Mouse (Mus musculus) midbrain, embryonic 14.5 days (tissue): ENCODE results near the gene Rpl3. TPM values are rescaled to one million over a fixed set of nuclear protein-coding genes. Genes with fewer than 3 reads are reported as not detected.
"Not testable (repeated sequence)": the region's sequence is repeated elsewhere in the genome, so short reads cannot be mapped to it uniquely, and the experiment has no call there.

ENCODE experiments used
- ATAC-seq: fragments of 200-750 bp; cut with Nextera tagmentation; 2 replicates; pipeline ENCODE4 v1.8.0; 2017; ENCODE audit warnings: moderate number of reproducible peaks, moderate library complexity; ENCODE audit not compliant: low FRiP score, low TSS enrichment
- DNase-seq: peaks from one replicate; pipeline ENCODE4 v3.0.0-alpha.2; 2015
- H3K27ac ChIP-seq: fragments of 300-500 bp; sonication (generic); replicated peaks from 2 replicates; pipeline ENCODE4 v1.5.1; 2014; ENCODE audit warnings: mild to moderate bottlenecking, low read depth, low read length, moderate library complexity
- H3K27me3 ChIP-seq: fragments of 300-500 bp; sonication (generic); 2 replicates; pipeline ENCODE4 v1.6.1; 2014; ENCODE audit warnings: low read length, control low read depth, mixed read lengths; ENCODE audit not compliant: control insufficient read depth, insufficient read depth
- H3K36me3 ChIP-seq: fragments of 300-500 bp; sonication (generic); 2 replicates; pipeline ENCODE4 v1.6.1; 2014; ENCODE audit warnings: low read length, control low read depth; ENCODE audit not compliant: control insufficient read depth, insufficient read depth
- H3K4me1 ChIP-seq: fragments of 300-500 bp; sonication (generic); 2 replicates; pipeline ENCODE4 v1.6.1; 2014; ENCODE audit warnings: mild to moderate bottlenecking, antibody characterized with exemption, low read length, control low read depth; ENCODE audit not compliant: control insufficient read depth, insufficient read depth
- H3K4me2 ChIP-seq: fragments of 300-500 bp; sonication (generic); 2 replicates; pipeline ENCODE4 v1.6.1; 2014; ENCODE audit warnings: mild to moderate bottlenecking, low read length, moderate library complexity
- H3K4me3 ChIP-seq: fragments of 300-500 bp; sonication (generic); replicated peaks from 2 replicates; pipeline ENCODE4 v1.5.1; 2014; ENCODE audit warnings: low read depth, low read length
- H3K9ac ChIP-seq: fragments of 300-500 bp; sonication (generic); replicated peaks from 2 replicates; pipeline ENCODE4 v1.6.1; 2014; ENCODE audit warnings: mild to moderate bottlenecking, low read length, moderate library complexity
- H3K9me3 ChIP-seq: fragments of 300-500 bp; sonication (generic); 2 replicates; pipeline ENCODE4 v1.6.1; 2016; ENCODE audit warnings: low read length, control low read depth, mixed read lengths; ENCODE audit not compliant: control insufficient read depth
- WGBS: fragments of 180-500 bp; shearing (Covaris S2); extraction: QIAGEN DNeasy Blood & Tissue Kit; methylation state at CpG from one replicate; pipeline ENCODE4 v1.1.7; 2014; 5-methylcytosine and 5-hydroxymethylcytosine counted together
- polyA plus RNA-seq: library from polyadenylated mRNA; unstranded; fragments of >200 nt; fragmentation: Nextera tagmentation; extraction: Ambion mirVana; gene quantifications from 2 replicates; pipeline ENCODE4 v1.2.1, GENCODE M21; 2014

The Rpl3 gene
- polyA plus RNA-seq, 1 experiment from 2014 or later: 724 TPM

DNA sequence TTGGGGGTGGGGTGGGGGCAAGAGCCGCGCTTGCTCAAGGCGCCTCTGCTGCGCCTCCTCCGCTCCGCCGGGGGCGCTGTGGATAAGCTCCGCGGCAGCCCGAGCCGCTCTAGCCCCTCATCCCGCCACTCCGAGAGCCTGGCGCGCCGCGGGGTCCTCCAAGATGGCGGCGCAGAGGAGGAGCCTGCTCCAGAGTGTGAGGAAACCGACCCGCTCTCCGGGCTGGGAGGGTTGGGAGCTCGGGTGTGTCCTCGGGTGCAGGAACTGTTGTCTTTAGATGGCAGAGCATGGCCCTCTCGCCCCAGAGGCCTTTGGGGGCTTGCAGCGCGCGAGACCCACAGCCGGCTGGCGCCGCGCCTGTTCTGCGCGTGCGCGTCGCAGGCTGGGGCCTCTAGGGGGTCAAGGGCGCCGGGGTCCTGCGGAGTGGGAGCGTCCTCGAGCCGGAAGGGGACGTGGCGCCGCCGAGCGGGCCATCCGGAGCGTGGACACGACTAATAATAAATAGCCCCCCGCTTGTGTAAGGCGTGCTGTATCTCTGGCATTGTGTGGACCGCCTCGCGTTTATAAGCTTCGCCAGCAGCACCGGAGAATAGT is 41.4 kb upstream of the Rpl3 start, which contains the start of gene Tab1:
Tab1 (plus strand) TSS at position 135 of the 594 bp plus-strand sequence.
- ATAC-seq (peak; percentile 93), DNase-seq (peak; percentile 98)
- H3K27me3 ChIP-seq: no peaks in the 10 kb centered on the region
- H3K36me3 ChIP-seq: no peaks in the 10 kb centered on the region
- 0% methylated on average over 59 of the region's 59 CpGs for WGBS
- no peaks in the 10 kb centered on the region for H3K9me3 ChIP-seq
- peak within 1 kb of the TSS; percentile 79 for H3K9ac ChIP-seq
- H3K4me2 ChIP-seq: peak within 1 kb of the TSS; percentile 63
- H3K4me1 ChIP-seq: peaks cover 14% of the 10 kb centered on the region
- H3K4me3 ChIP-seq: peak within 1 kb of the TSS; percentile 75
- peak within 1 kb of the TSS; percentile 99 for H3K27ac ChIP-seq

DNA sequence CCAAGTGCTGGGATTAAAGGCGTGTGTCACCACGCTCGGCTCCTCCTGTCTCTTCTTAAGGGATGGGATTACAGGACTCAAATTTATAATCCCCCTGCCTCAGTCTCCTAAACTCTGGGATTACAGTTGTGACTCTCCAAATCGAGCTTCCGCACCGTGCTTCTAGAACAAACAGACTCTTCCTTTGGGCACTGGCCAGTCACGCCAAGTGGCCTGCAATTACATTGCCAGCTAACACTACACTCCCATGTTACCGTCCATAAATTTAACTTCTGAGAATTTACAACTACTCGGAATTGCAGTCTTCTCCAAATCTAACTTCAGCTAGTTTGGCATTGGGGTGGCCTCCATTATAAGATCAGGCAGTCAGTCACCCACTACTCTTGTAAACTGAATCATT is 40.8 kb upstream of the Rpl3 start:
- Histone ChIP-seq H3K36me3 (no peaks in the 10 kb centered on the region), H3K9me3 (no peaks in the 10 kb centered on the region), H3K4me3 (no peak overlapping the region), H3K4me1 (peaks cover 14% of the 10 kb centered on the region), H3K27ac (no peak overlapping the region), H3K4me2 (peak overlapping the region; percentile 63), H3K9ac (no peak overlapping the region), H3K27me3 (no peaks in the 10 kb centered on the region)
- ATAC-seq: no peak
- WGBS: 82% methylated on average over 9 of the region's 9 CpGs
- no peak for DNase-seq

DNA sequence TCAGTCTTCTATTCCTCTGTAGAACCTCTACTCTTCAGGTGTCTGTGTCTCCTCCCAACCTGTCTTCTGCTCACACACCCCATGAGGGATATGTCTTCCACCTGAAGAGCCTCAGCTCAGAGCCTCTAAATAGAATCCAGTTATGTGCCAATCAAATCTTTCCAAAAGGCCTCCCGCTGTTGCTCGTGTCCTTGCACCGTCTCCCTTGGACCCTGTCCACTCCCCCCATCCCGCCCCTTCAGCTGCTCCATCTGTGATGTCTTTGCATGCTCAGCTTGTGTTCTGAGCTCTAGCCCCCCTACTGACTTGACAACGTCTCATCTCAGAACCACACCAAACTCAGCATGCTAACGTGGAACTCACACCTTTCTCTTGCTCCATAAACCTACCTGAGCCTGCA is 39.8 kb upstream of the Rpl3 start:
- ATAC-seq (no peak), DNase-seq (no peak)
- Histone ChIP-seq H3K4me1 (peaks cover 14% of the 10 kb centered on the region), H3K4me3 (no peak overlapping the region), H3K36me3 (no peaks in the 10 kb centered on the region), H3K9ac (no peak overlapping the region), H3K27ac (no peak overlapping the region), H3K27me3 (no peaks in the 10 kb centered on the region), H3K9me3 (no peaks in the 10 kb centered on the region), H3K4me2 (no peak overlapping the region)
- WGBS: 70% methylated on average over 6 of the region's 6 CpGs

DNA sequence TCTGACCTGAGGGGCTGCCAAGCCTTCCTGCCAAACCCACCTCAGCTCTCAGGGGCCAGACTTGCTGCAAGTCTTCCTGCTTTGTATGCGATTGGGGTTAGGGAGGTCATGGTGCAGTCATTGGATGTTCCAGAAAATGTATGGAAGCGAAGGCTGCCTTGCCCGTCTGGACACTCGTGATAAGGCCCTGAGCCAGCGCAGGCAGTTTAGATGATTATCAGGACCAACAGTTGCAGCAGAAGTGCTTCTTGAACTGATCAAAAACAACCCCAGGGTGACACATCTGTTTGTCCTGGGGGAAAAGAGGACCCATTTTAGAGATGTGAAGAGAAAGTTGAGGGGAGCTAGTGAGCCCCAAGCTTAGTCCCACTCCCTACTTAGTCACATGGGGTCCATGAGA is 39.0 kb upstream of the Rpl3 start:
- no peak overlapping the region for H3K9ac ChIP-seq
- H3K9me3 ChIP-seq: no peaks in the 10 kb centered on the region
- no peaks in the 10 kb centered on the region for H3K27me3 ChIP-seq
- DNase-seq (no peak), ATAC-seq (no peak)
- no peak overlapping the region for H3K4me2 ChIP-seq
- no peaks in the 10 kb centered on the region for H3K36me3 ChIP-seq
- H3K4me1 ChIP-seq: peaks cover 14% of the 10 kb centered on the region
- H3K4me3 ChIP-seq: no peak overlapping the region
- WGBS: 85% methylated on average over 5 of the region's 5 CpGs
- no peak overlapping the region for H3K27ac ChIP-seq

DNA sequence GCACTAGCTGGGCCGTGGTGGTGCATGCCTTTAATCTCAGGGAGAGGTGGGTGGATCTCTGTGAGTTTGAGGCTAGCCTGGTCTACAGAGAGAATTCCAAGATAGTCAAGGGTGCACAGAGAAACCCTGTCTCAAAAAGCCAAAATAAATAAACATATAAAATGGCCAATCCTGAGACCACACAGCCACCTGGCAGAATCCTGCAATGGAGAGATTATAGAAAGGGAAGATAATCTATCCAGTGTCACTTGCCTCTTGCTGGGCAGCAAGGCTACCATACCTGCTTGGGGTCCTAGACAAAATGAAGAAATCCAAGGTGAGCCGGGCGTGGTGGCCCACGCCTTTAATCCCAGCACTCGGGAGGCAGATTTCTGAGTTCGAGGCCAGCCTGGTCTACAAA is 38.3 kb upstream of the Rpl3 start:
- 87% methylated on average over 6 of the region's 6 CpGs for WGBS
- peaks cover 14% of the 10 kb centered on the region for H3K4me1 ChIP-seq
- H3K36me3 ChIP-seq: no peaks in the 10 kb centered on the region
- DNase-seq (no peak), ATAC-seq (no peak)
- no peak overlapping the region for H3K4me2 ChIP-seq
- no peak overlapping the region for H3K4me3 ChIP-seq
- H3K27me3 ChIP-seq: no peaks in the 10 kb centered on the region
- no peaks in the 10 kb centered on the region for H3K9me3 ChIP-seq
- no peak overlapping the region for H3K9ac ChIP-seq
- no peak overlapping the region for H3K27ac ChIP-seq

DNA sequence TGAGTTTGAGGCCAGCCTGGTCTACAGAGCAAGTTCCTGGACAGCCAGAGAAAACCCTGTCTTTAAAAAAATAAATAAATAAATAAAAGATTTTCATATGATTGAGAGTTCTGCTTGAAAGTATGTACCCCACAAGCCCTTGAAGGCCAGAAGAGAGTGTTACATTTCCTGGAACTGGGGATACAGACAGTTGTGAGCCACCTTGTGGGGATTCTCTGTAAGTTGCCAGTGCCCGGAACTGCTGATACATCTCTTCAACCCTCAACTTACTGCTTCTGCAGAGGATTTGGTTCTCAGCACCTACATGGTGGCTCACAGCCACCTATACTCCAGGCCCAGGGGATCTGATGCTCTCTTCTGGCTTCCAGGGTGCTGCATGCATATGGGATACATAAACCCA is 35.5 kb upstream of the Rpl3 start:
- DNase-seq: no peak

DNA sequence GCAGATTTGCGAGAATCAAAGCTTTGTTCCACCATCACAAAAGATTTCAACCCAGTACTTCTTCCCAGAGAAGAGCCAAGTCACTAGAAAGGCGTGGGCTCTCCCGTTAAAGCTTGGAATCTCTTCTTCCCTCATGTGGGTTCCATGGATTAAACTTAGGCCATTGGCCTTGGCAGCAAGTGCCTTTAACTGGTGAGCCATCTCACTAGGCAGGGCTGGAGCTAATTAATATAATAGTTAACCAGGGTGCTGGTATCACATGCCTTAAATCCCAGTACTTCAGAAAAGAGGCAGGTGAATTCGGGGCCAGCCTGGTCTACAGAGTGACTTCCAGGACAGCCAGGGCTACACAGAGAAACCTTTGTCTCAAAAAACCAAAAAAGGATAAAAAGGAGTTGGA is 33.0 kb upstream of the Rpl3 start:
- Histone ChIP-seq H3K36me3 (no peaks in the 10 kb centered on the region), H3K4me1 (no peaks in the 10 kb centered on the region), H3K27ac (no peak overlapping the region), H3K4me3 (no peak overlapping the region), H3K27me3 (no peaks in the 10 kb centered on the region), H3K4me2 (no peak overlapping the region), H3K9me3 (no peaks in the 10 kb centered on the region), H3K9ac (no peak overlapping the region)
- no peak for ATAC-seq
- 82% methylated on average over 4 of the region's 4 CpGs for WGBS
- no peak for DNase-seq

More for the DNA sequence above, 35.5 kb upstream of the Rpl3 start:
- no peak overlapping the region for H3K4me3 ChIP-seq
- ATAC-seq: no peak
- no peaks in the 10 kb centered on the region for H3K9me3 ChIP-seq
- no peak overlapping the region for H3K9ac ChIP-seq
- H3K36me3 ChIP-seq: no peaks in the 10 kb centered on the region
- no peaks in the 10 kb centered on the region for H3K27me3 ChIP-seq
- no peak overlapping the region for H3K4me2 ChIP-seq
- no peaks in the 10 kb centered on the region for H3K4me1 ChIP-seq
- 71% methylated on average over 1 of the region's 1 CpGs for WGBS
- H3K27ac ChIP-seq: no peak overlapping the region

DNA sequence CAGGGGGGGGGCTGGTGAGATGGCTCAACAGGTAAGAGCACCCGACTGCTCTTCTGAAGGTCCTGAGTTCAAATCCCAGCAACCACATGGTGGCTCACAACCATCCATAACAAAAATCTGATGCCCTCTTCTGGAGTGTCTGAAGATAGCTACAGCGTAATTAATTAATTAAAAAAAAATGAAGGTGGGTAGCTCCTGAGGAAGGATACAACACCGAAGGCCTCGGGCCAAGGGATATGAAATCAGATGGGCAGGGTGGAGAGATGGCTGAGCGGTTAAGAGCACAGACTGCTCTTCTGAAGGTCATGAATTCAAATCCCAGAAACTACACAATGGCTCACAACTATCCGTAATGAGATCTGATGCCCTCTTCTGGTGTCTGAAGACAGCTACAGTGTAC is 30.8 kb upstream of the Rpl3 start:
- H3K4me2 ChIP-seq, H3K27ac ChIP-seq, H3K9me3 ChIP-seq, H3K36me3 ChIP-seq, H3K4me3 ChIP-seq, ATAC-seq, H3K4me1 ChIP-seq, H3K9ac ChIP-seq, DNase-seq, H3K27me3 ChIP-seq: not testable (repeated sequence)
- 91% methylated on average over 6 of the region's 6 CpGs for WGBS

DNA sequence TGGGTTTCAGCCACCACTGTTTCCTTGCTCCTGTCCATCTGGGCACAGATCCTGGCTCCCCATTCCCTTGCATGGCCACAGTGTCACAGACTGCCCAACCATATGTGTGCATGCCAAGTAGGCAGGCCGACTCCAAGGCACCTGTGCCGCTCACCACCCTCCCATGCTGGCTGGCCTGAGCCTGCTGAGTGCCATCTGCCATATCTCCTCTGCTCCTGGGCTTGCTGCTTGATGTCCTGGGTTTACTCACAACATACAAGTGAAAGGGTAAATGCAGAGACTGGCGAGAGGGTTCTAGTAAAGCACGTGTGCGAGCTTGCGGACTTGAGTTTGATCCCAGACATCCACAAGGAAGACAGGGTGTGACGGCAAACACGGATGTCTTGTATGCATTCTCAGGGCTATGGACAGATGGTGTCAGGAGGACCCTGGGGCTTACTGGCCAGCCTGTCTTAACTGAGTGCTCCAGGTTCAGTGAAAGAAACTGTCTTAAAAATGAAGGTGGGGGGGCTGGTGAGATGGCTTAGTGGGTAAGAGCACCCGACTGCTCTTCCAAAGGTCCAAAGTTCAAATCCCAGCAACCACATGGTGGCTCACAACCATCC is 30.2 kb upstream of the Rpl3 start:
- H3K4me2 ChIP-seq: no peak overlapping the region
- no peak for DNase-seq
- H3K9me3 ChIP-seq: no peaks in the 10 kb centered on the region
- H3K27ac ChIP-seq: no peak overlapping the region
- no peaks in the 10 kb centered on the region for H3K36me3 ChIP-seq
- no peak overlapping the region for H3K4me3 ChIP-seq
- no peak for ATAC-seq
- no peak overlapping the region; the same call in 1 of the 2 replicates for H3K9ac ChIP-seq
- H3K27me3 ChIP-seq: no peaks in the 10 kb centered on the region
- 86% methylated on average over 9 of the region's 9 CpGs for WGBS
- H3K4me1 ChIP-seq: no peaks in the 10 kb centered on the region
